Mouse (Mus musculus) limb, embryonic 11.5 days (tissue): ENCODE measurements around the gene Rap1gap. TPM values are rescaled to one million over a fixed set of nuclear protein-coding genes. Genes with fewer than 3 reads are reported as not detected.
A peak's percentile ranks its signal among the peaks of the same experiment; 100 is the strongest.

Source experiments
- ATAC-seq: fragments of 200-750 bp; cut with Nextera tagmentation; 2 replicates; pipeline ENCODE4 v1.8.0; 2017; ENCODE audit warnings: low read depth; ENCODE audit not compliant: insufficient number of reproducible peaks, low FRiP score, low TSS enrichment
- DNase-seq: peaks from one replicate; pipeline ENCODE4 v3.0.0-alpha.2; 2015; ENCODE audit warnings: low spot score
- H3K27ac ChIP-seq: fragments of 300-500 bp; sonication (generic); replicated peaks from 2 replicates; pipeline ENCODE4 v1.5.1; 2014; ENCODE audit warnings: low read depth, mild to moderate bottlenecking, low read length
- H3K27me3 ChIP-seq: fragments of 300-500 bp; sonication (generic); 2 replicates; pipeline ENCODE4 v1.6.1; 2014; ENCODE audit warnings: mild to moderate bottlenecking, low read length, mixed read lengths; ENCODE audit not compliant: control insufficient read depth, insufficient read depth
- H3K36me3 ChIP-seq: fragments of 300-500 bp; sonication (generic); 2 replicates; pipeline ENCODE4 v1.6.1; 2014; ENCODE audit warnings: mild to moderate bottlenecking, low read length, moderate library complexity, mixed read lengths; ENCODE audit not compliant: control insufficient read depth, insufficient read depth
- H3K4me1 ChIP-seq: fragments of 300-500 bp; sonication (generic); 2 replicates; pipeline ENCODE4 v1.6.1; 2014; ENCODE audit warnings: low read length, mixed read lengths; ENCODE audit not compliant: control insufficient read depth, insufficient read depth
- H3K4me2 ChIP-seq: fragments of 300-500 bp; sonication (generic); 2 replicates; pipeline ENCODE4 v1.6.1; 2014; ENCODE audit warnings: low read depth, mild to moderate bottlenecking, moderate library complexity; ENCODE audit not compliant: severe bottlenecking
- H3K4me3 ChIP-seq: fragments of 300-500 bp; sonication (generic); 2 replicates; pipeline ENCODE4 v1.5.1; 2014; ENCODE audit warnings: low read depth, low read length
- H3K9ac ChIP-seq: fragments of 300-500 bp; sonication (generic); 2 replicates; pipeline ENCODE4 v1.6.1; 2014; ENCODE audit warnings: mild to moderate bottlenecking, low read length
- H3K9me3 ChIP-seq: fragments of 300-500 bp; sonication (generic); 2 replicates; pipeline ENCODE4 v1.6.1; 2016; ENCODE audit warnings: low read length; ENCODE audit not compliant: control insufficient read depth
- WGBS: fragments of 180-500 bp; shearing (Covaris S2); extraction: QIAGEN DNeasy Blood & Tissue Kit; methylation state at CpG from one replicate; pipeline ENCODE4 v1.1.7; 2014; 5-methylcytosine and 5-hydroxymethylcytosine counted together
- polyA plus RNA-seq: library from polyadenylated mRNA; unstranded; fragments of >200 nt; fragmentation: Nextera tagmentation; extraction: Ambion mirVana; gene quantifications from 2 replicates; pipeline ENCODE4 v1.2.1, GENCODE M21; 2014

Rap1gap gene
- polyA plus RNA-seq, 1 experiment from 2014 or later = 5.3 TPM

GRCm38 (mm10) chr4:137700960-137701359, 36.4 kb downstream of the Rap1gap start:
- ATAC-seq (no peak), DNase-seq (no peak)
- Histone ChIP-seq H3K9ac (no peak overlapping the region), H3K36me3 (no peaks in the 10 kb centered on the region), H3K27ac (no peak overlapping the region), H3K9me3 (no peaks in the 10 kb centered on the region), H3K4me1 (peaks cover 6% of the 10 kb centered on the region; the same call in 1 of the 2 replicates), H3K27me3 (no peaks in the 10 kb centered on the region), H3K4me3 (no peak overlapping the region), H3K4me2 (no peak overlapping the region)
- WGBS = 66% methylated on average over 6 of the region's 6 CpGs

GRCm38 (mm10) chr4:137703077-137703476, 38.6 kb downstream of the Rap1gap start:
- no peak for DNase-seq
- no peaks in the 10 kb centered on the region for H3K27me3 ChIP-seq

DNA sequence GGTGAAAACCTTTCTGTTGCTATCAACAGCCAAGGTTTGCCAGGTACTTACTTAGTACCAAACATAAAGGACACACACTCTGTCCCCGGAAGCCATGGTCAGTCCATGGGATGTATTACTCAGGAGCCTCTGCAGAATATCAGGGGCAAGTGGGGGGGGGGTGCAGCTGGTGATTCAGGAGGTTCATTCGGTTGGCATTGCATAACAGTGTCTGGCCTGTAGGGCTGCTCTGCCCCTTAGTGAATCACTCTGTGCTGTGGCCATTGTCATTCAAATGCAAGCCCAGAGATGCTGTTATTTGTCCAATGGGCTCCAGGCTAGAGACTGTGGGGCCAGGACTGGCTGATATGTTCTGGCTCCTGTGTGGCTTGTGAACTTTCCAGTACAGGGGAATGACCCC, 40.0 kb downstream of the Rap1gap start:
- no peak overlapping the region for H3K9ac ChIP-seq
- H3K4me2 ChIP-seq = no peak overlapping the region
- H3K27ac ChIP-seq = no peak overlapping the region
- no peaks in the 10 kb centered on the region for H3K9me3 ChIP-seq
- H3K4me3 ChIP-seq = no peak overlapping the region
- no peak for ATAC-seq
- H3K36me3 ChIP-seq = no peaks in the 10 kb centered on the region
- DNase-seq = no peak
- H3K27me3 ChIP-seq = peaks cover 2% of the 10 kb centered on the region; the same call in 1 of the 2 replicates
- 0 out of 2 replicates have a peak, but pooled peaks cover 4% of the 10 kb centered on the region for H3K4me1 ChIP-seq
- 81% methylated on average over 2 of the region's 2 CpGs for WGBS

More at GRCm38 (mm10) chr4:137703077-137703476, 38.6 kb downstream of the Rap1gap start:
- H3K9ac ChIP-seq = no peak overlapping the region
- H3K4me2 ChIP-seq = no peak overlapping the region
- H3K27ac ChIP-seq = no peak overlapping the region
- H3K4me1 ChIP-seq = 0 out of 2 replicates have a peak, but pooled peaks cover 4% of the 10 kb centered on the region
- 92% methylated on average over 5 of the region's 5 CpGs for WGBS
- H3K4me3 ChIP-seq = no peak overlapping the region
- ATAC-seq = no peak
- no peaks in the 10 kb centered on the region for H3K9me3 ChIP-seq
- H3K36me3 ChIP-seq = no peaks in the 10 kb centered on the region

DNA sequence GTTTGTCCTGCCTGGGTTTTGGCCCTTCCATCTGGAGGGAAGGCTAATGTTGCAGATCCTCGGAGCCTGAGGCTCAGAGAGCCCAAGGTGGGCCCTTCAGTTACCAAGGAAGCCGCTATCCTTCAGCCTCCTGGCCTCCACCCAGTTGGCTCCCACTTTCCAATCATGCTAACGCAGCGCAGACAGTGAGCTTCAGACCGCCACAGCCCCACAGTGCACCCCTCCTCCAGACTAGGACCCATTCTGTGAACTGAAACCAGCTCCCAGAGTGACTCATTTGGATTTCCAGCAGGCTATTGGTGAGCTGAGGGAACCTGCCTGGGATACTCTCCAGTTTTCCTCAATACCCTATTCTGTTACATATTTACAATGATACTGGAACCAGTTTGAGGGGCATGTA, 40.9 kb downstream of the Rap1gap start:
- Histone ChIP-seq H3K4me1 (0 out of 2 replicates have a peak, but pooled peaks cover 4% of the 10 kb centered on the region), H3K9ac (no peak overlapping the region), H3K9me3 (no peaks in the 10 kb centered on the region), H3K27me3 (peaks cover 2% of the 10 kb centered on the region; the same call in 1 of the 2 replicates), H3K4me3 (no peak overlapping the region), H3K36me3 (no peaks in the 10 kb centered on the region), H3K4me2 (no peak overlapping the region), H3K27ac (no peak overlapping the region)
- ATAC-seq = no peak
- 73% methylated on average over 5 of the region's 5 CpGs for WGBS
- no peak for DNase-seq

DNA sequence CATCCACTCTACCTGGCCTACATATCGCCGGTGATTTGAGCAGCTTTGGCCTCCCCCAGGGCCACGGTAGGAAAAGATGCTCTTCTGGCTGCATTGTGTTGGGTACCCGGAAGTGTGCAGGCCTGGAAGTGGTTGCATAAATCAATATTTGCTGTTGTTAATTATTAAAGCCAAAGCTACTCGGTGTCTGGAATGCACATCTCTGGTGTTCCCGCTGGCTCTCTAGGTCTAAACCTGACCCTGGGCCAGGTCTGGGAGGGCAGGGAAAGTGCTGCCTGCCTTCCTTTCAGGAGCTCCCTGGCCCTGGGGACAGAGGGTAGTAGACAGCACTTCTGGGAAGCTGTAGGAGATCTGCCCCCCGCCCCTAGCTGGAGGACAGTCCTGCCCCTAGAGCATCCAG, 42.0 kb downstream of the Rap1gap start:
- no peak overlapping the region for H3K4me3 ChIP-seq
- no peak overlapping the region; the same call in 1 of the 2 replicates for H3K9ac ChIP-seq
- no peak overlapping the region; the same call in 1 of the 2 replicates for H3K4me2 ChIP-seq
- DNase-seq (no peak), ATAC-seq (no peak)
- H3K36me3 ChIP-seq = no peaks in the 10 kb centered on the region
- peaks cover 2% of the 10 kb centered on the region; the same call in 1 of the 2 replicates for H3K27me3 ChIP-seq
- H3K27ac ChIP-seq = no peak overlapping the region
- no peaks in the 10 kb centered on the region for H3K9me3 ChIP-seq
- 76% methylated on average over 7 of the region's 7 CpGs for whole genome bisulfite sequencing
- 0 out of 2 replicates have a peak, but pooled peaks cover 4% of the 10 kb centered on the region for H3K4me1 ChIP-seq

- WGBS = 6% methylated on average over 32 of the region's 52 CpGs
- no peak overlapping the region for H3K27ac ChIP-seq
- H3K4me3 ChIP-seq = peak overlapping the region; percentile 45
These were observed 42.9 kb downstream of the Rap1gap start for GRCm38 (mm10) chr4:137707216-137707990.

DNA sequence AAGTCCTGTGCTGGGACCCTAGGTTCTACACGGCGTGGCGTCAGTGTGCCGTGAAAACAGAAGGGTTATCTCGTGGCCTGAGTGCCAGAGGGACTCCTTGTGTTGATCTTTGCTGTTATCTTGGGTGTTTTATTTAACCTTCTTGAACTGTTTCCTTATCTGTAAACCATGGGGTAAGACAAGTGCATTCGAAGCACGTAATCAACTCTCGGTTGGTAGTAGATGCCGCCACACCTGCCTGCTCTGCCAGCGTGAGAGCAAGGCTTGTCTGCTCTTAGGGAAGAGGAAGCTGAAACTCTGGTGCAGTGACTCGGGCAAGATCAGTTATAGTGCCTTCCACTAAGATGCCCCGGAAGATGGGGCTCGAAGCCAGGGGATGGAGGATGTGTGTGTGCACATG, 48.4 kb downstream of the Rap1gap start:
- Histone ChIP-seq H3K9ac (no peak overlapping the region), H3K4me1 (peaks cover under 1% of the 10 kb centered on the region; the same call in 1 of the 2 replicates), H3K4me2 (no peak overlapping the region), H3K36me3 (no peaks in the 10 kb centered on the region), H3K27ac (no peak overlapping the region), H3K27me3 (peaks cover 2% of the 10 kb centered on the region; the same call in 1 of the 2 replicates), H3K9me3 (no peaks in the 10 kb centered on the region), H3K4me3 (no peak overlapping the region)
- DNase-seq (no peak), ATAC-seq (no peak)
- WGBS = 86% methylated on average over 13 of the region's 13 CpGs

More at GRCm38 (mm10) chr4:137707216-137707990, 42.9 kb downstream of the Rap1gap start:
- Histone ChIP-seq H3K27me3 (peaks cover 2% of the 10 kb centered on the region; the same call in 1 of the 2 replicates), H3K9ac (peak overlapping the region; percentile 74), H3K4me2 (peak overlapping the region; percentile 90), H3K36me3 (no peaks in the 10 kb centered on the region), H3K9me3 (no peaks in the 10 kb centered on the region), H3K4me1 (0 out of 2 replicates have a peak, but pooled peaks cover 4% of the 10 kb centered on the region)
- DNase-seq (peak; percentile 95), ATAC-seq (peak; percentile 81)

GRCm38 (mm10) chr4:137714020-137714624, 49.6 kb downstream of the Rap1gap start:
- Histone ChIP-seq H3K9me3 (no peaks in the 10 kb centered on the region), H3K4me2 (no peak overlapping the region), H3K36me3 (no peaks in the 10 kb centered on the region), H3K4me3 (no peak overlapping the region), H3K27ac (no peak overlapping the region), H3K9ac (no peak overlapping the region), H3K4me1 (peaks cover 4% of the 10 kb centered on the region), H3K27me3 (no peaks in the 10 kb centered on the region)
- DNase-seq (peak; percentile 41), ATAC-seq (no peak)
- 28% methylated on average over 8 of the region's 8 CpGs for WGBS
